Mouse (Mus musculus): ENCODE measurements at regions not wholly inside any gene's neighbourhood (a gene's known extent, or its start where the extent isn't known, plus 50 kb on each side); places are given as distances from the start of the nearest gene placed in this dataset.

DNA sequence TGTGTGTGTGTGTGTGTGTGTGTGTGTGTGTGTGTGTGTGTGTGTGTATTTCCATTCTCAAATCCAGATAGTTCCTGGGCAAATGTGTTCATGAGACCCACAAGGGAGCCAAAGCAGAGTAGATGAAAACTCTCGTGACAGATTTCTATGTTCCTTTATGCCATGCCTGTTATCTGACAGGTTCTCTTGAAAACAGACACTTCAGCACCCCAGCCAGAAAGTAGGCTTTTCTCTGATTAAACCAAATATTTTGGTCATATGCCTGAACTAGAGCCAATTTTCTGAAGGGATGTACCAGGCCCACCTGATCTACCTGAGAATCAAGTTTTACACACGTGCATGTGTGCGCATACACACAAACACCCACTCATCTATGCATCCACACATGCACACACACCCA, 95.5 kb downstream of the Psat1 start:
- 88% methylated on average over 3 of the region's 3 CpGs for WGBS
- no peak overlapping the region for H3K27ac ChIP-seq (ENCODE audit: insufficient read depth, low read depth, low read length)
- no peaks in the 10 kb centered on the region for H3K4me1 ChIP-seq (ENCODE audit: control insufficient read depth, insufficient read depth, insufficient read length, low read length)
- H3K36me3 ChIP-seq (ENCODE audit: control insufficient read depth, insufficient read depth, low read length), result no peaks in the 10 kb centered on the region
- no peaks in the 10 kb centered on the region for H3K27me3 ChIP-seq (ENCODE audit: control insufficient read depth, insufficient read depth, low read length)
- no peak overlapping the region for H3K4me3 ChIP-seq (ENCODE audit: low read depth, low read length)
- TF ChIP-seq POLR2A (IDR thresholded peaks at IDR 0.05; ENCODE audit: low read depth, low read length) (no peak), CTCF (IDR thresholded peaks at IDR 0.05; ENCODE audit: extremely low read depth, insufficient read length, insufficient replicate concordance, low read depth, low read length) (no peak)

DNA sequence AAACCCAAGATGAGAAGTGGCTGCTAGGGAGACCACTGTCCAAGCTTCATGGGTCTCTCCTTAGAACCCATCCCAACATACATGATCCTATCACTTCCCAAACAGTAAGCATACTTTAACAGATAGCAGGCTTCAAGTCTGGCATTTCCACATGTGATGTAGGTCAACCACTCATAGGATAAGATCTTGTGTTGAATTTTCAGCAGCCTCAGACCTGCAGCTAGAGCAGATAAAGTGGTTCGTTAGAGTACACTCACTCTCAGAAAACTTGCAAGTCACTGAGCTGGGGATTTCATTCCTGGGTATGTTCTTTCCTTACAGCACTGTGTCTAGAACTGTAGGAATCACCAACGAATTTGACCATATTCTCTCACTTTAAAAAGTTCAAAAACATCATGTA, 96.4 kb downstream of the Psat1 start:
- no peaks in the 10 kb centered on the region for H3K27me3 ChIP-seq (ENCODE audit: control insufficient read depth, insufficient read depth, low read length)
- 38% methylated on average over 2 of the region's 2 CpGs for WGBS

GRCm38 (mm10) chr19:15849235-15849634, 97.9 kb downstream of the Psat1 start:
- Histone ChIP-seq H3K4me3 (ENCODE audit: low read depth, low read length) (no peak overlapping the region), H3K27me3 (ENCODE audit: control insufficient read depth, insufficient read depth, low read length) (no peaks in the 10 kb centered on the region), H3K27ac (ENCODE audit: insufficient read depth, low read depth, low read length) (no peak overlapping the region), H3K4me1 (ENCODE audit: control insufficient read depth, insufficient read depth, insufficient read length, low read length) (no peaks in the 10 kb centered on the region), H3K36me3 (ENCODE audit: control insufficient read depth, insufficient read depth, low read length) (no peaks in the 10 kb centered on the region)
- WGBS, result 75% methylated on average over 4 of the region's 4 CpGs
- TF ChIP-seq CTCF (IDR thresholded peaks at IDR 0.05; ENCODE audit: extremely low read depth, insufficient read length, insufficient replicate concordance, low read depth, low read length), result no peak
- no peak for TF ChIP-seq POLR2A (IDR thresholded peaks at IDR 0.05; ENCODE audit: low read depth, low read length)

More for the DNA sequence above, 96.4 kb downstream of the Psat1 start:
- Histone ChIP-seq H3K27ac (ENCODE audit: insufficient read depth, low read depth, low read length) (no peak overlapping the region), H3K4me3 (ENCODE audit: low read depth, low read length) (no peak overlapping the region), H3K4me1 (ENCODE audit: control insufficient read depth, insufficient read depth, insufficient read length, low read length) (no peaks in the 10 kb centered on the region), H3K36me3 (ENCODE audit: control insufficient read depth, insufficient read depth, low read length) (no peaks in the 10 kb centered on the region)
- TF ChIP-seq POLR2A (IDR thresholded peaks at IDR 0.05; ENCODE audit: low read depth, low read length), result no peak
- TF ChIP-seq CTCF (IDR thresholded peaks at IDR 0.05; ENCODE audit: extremely low read depth, insufficient read length, insufficient replicate concordance, low read depth, low read length), result no peak

DNA sequence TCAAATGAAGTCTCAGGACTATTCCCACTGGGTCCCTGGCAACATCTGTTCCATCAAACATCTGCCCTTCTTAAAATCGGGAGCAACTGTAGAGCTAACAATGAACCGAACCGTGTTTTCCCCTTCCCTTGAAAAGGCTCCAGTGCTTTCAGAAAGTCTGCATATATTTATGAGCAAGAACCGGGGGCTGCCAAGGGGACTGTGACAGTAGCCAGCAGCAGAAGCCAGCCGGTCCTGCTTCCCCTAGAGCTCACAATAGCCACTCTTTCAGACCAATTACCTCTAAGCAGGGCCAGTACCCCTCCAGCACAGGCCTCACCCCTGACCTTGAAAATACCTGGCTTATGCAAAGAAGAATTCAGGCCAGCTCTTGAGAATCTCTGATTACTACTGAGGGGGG, 108.8 kb downstream of the Psat1 start:
- no peak overlapping the region for H3K4me3 ChIP-seq (ENCODE audit: low read depth, low read length)
- WGBS, result 64% methylated on average over 5 of the region's 5 CpGs
- H3K27me3 ChIP-seq (ENCODE audit: control insufficient read depth, insufficient read depth, low read length), result no peaks in the 10 kb centered on the region
- H3K4me1 ChIP-seq (ENCODE audit: control insufficient read depth, insufficient read depth, insufficient read length, low read length), result peaks cover 3% of the 10 kb centered on the region; the same call in 1 of the 2 replicates
- no peaks in the 10 kb centered on the region for H3K36me3 ChIP-seq (ENCODE audit: control insufficient read depth, insufficient read depth, low read length)
- H3K27ac ChIP-seq (ENCODE audit: insufficient read depth, low read depth, low read length), result no peak overlapping the region
- TF ChIP-seq POLR2A (IDR thresholded peaks at IDR 0.05; ENCODE audit: low read depth, low read length), result no peak
- TF ChIP-seq CTCF (IDR thresholded peaks at IDR 0.05; ENCODE audit: extremely low read depth, insufficient read length, insufficient replicate concordance, low read depth, low read length), result no peak

GRCm38 (mm10) chr19:15837715-15838175, 109.4 kb downstream of the Psat1 start:
- TF ChIP-seq CTCF (IDR thresholded peaks at IDR 0.05; ENCODE audit: extremely low read depth, insufficient read length, insufficient replicate concordance, low read depth, low read length) (no peak), POLR2A (IDR thresholded peaks at IDR 0.05; ENCODE audit: low read depth, low read length) (no peak)
- no peak overlapping the region for H3K4me3 ChIP-seq (ENCODE audit: low read depth, low read length)
- peaks cover 3% of the 10 kb centered on the region; the same call in 1 of the 2 replicates for H3K4me1 ChIP-seq (ENCODE audit: control insufficient read depth, insufficient read depth, insufficient read length, low read length)
- no peaks in the 10 kb centered on the region for H3K36me3 ChIP-seq (ENCODE audit: control insufficient read depth, insufficient read depth, low read length)
- no peak overlapping the region for H3K27ac ChIP-seq (ENCODE audit: insufficient read depth, low read depth, low read length)
- no peaks in the 10 kb centered on the region for H3K27me3 ChIP-seq (ENCODE audit: control insufficient read depth, insufficient read depth, low read length)
- WGBS, result 16% methylated on average over 1 of the region's 1 CpGs

DNA sequence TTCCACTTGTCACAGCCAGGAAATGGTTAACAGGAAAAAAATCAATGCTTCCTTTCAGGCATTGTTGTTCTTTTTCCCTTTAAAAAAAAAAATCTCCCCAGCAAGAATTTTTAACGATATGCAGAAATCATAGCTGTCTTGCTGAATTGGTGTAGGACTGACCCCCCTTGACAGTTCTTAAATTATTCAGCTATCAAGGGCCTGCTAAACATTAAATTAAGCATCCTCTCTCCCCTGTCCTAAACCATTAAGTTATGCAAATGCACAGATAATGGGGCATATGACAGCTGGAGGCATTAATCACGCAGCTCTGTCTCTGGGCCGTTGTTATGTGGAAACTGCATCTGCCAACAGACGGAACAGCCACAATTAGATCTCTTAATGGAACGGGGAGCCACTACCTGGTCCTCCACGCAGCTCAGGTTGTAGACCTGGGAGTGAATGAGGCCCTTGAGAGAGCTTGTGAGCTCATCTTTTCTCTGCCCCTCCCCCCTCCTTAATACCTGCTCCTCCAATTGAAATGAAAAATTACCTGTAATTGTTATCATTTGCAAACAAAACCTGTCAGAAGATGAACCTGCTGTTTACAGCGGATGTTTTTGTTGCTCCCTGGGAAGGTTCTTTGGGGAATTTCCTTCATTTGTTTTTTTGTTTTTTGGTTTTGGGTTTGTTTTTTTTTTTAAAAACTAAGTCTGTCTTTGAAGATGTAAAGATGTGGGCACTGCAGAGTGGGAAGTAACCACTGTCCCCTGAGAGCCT, 110.0 kb downstream of the Psat1 start:
- WGBS, result 11% methylated on average over 7 of the region's 7 CpGs
- H3K4me3 ChIP-seq (ENCODE audit: low read depth, low read length), result no peak overlapping the region
- H3K27ac ChIP-seq (ENCODE audit: insufficient read depth, low read depth, low read length), result no peak overlapping the region
- H3K4me1 ChIP-seq (ENCODE audit: control insufficient read depth, insufficient read depth, insufficient read length, low read length), result peaks cover 3% of the 10 kb centered on the region; the same call in 1 of the 2 replicates
- H3K27me3 ChIP-seq (ENCODE audit: control insufficient read depth, insufficient read depth, low read length), result no peaks in the 10 kb centered on the region
- TF ChIP-seq POLR2A (IDR thresholded peaks at IDR 0.05; ENCODE audit: low read depth, low read length) (no peak), CTCF (IDR thresholded peaks at IDR 0.05; ENCODE audit: extremely low read depth, insufficient read length, insufficient replicate concordance, low read depth, low read length) (no peak)
- no peaks in the 10 kb centered on the region for H3K36me3 ChIP-seq (ENCODE audit: control insufficient read depth, insufficient read depth, low read length)

DNA sequence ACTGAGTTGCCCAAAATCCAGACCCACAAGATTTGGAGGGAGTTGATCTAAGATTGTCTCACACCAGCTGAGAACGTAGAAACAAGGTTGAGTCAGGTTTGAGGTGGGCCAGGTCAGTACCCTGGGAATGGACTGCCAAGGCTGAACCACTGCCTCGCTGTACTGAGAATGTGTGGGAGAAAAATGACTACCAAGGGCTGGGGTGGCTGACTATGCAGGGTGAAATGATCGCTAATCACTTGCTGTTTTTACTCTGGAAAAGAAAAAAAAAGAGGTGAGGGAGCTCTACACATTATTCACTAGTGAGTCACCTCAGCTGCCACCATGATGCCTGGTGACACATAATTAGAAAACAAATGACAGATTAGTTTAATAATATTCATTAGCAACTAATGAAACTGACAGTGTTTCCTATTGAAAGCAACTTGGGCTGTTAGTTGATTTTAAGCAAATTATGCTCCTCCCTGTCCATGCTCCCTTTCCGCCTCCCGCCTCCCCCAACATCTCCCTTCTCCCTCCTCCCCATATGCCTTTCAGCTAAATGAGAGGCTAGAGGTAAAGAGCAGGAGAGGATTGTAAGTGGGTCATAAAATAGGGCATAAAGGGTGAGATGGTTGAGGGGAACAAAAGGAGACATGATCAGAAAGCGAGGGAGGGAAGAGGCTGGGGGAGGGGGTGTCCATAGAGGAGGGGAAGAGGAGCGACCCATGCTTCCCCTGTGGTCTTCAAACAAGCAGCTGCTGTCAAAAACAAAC, 110.8 kb downstream of the Psat1 start:
- no peaks in the 10 kb centered on the region for H3K36me3 ChIP-seq (ENCODE audit: control insufficient read depth, insufficient read depth, low read length)
- peaks cover 3% of the 10 kb centered on the region; the same call in 1 of the 2 replicates for H3K4me1 ChIP-seq (ENCODE audit: control insufficient read depth, insufficient read depth, insufficient read length, low read length)
- no peaks in the 10 kb centered on the region for H3K27me3 ChIP-seq (ENCODE audit: control insufficient read depth, insufficient read depth, low read length)
- no peak for TF ChIP-seq CTCF (IDR thresholded peaks at IDR 0.05; ENCODE audit: extremely low read depth, insufficient read length, insufficient replicate concordance, low read depth, low read length)
- TF ChIP-seq POLR2A (IDR thresholded peaks at IDR 0.05; ENCODE audit: low read depth, low read length), result no peak
- H3K27ac ChIP-seq (ENCODE audit: insufficient read depth, low read depth, low read length), result no peak overlapping the region
- no peak overlapping the region for H3K4me3 ChIP-seq (ENCODE audit: low read depth, low read length)
- WGBS, result 65% methylated on average over 7 of the region's 7 CpGs
